Mouse (Mus musculus) liver, embryonic 14.5 days (tissue): Measurements from ENCODE around the gene Dlg2. TPM values are rescaled to one million over a fixed set of nuclear protein-coding genes. Genes with fewer than 3 reads are reported as not detected.
A peak's percentile ranks its signal among the peaks of the same experiment; 100 is the strongest.

Experiments used
- ATAC-seq: fragments of 200-750 bp; cut with Nextera tagmentation; 2 replicates; pipeline ENCODE4 v1.8.0; 2017; ENCODE audit warnings: moderate number of reproducible peaks, mild to moderate bottlenecking, moderate library complexity; ENCODE audit not compliant: insufficient read depth
- DNase-seq, 3 experiments: peaks; one replicate each; pipeline ENCODE4 v3.0.0-alpha.2; 2012 to 2013; ENCODE audit warnings: low read depth in 3 of 3, low spot score in 3 of 3
- H3K27ac ChIP-seq: fragments of 300-500 bp; sonication (generic); 2 replicates; pipeline ENCODE4 v1.5.1; 2014; ENCODE audit warnings: moderate library complexity, mild to moderate bottlenecking, control low read depth, inconsistent platforms
- H3K27me3 ChIP-seq: fragments of 300-500 bp; sonication (generic); 2 replicates; pipeline ENCODE4 v1.6.1; 2014; ENCODE audit warnings: mild to moderate bottlenecking, low read length, moderate library complexity; ENCODE audit not compliant: control insufficient read depth, insufficient read depth
- H3K36me3 ChIP-seq: fragments of 300-500 bp; sonication (generic); replicated peaks from 2 replicates; pipeline ENCODE4 v1.6.1; 2014; ENCODE audit warnings: low read depth; ENCODE audit not compliant: control insufficient read depth, insufficient read depth
- H3K4me1 ChIP-seq, 2 experiments: fragments of 200-500 bp in 1 of 2; fragments of 300-500 bp in 1 of 2; sonication (generic) in 1 of 2; replicated peaks; 2 replicates each; pipeline ENCODE4 v1.6.1; 2012 to 2014; ENCODE audit warnings: antibody characterized with exemption in 1 of 2, inconsistent platforms in 1 of 2, low read length in 1 of 2; ENCODE audit not compliant: control insufficient read depth in 2 of 2, insufficient read depth in 2 of 2
- H3K4me2 ChIP-seq: fragments of 300-500 bp; sonication (generic); 2 replicates; pipeline ENCODE4 v1.6.1; 2014; ENCODE audit warnings: low read depth, mild to moderate bottlenecking, control low read depth, moderate library complexity
- H3K4me3 ChIP-seq, 2 experiments: fragments of 200-500 bp in 1 of 2; fragments of 300-500 bp in 1 of 2; sonication (generic) in 1 of 2; 2 replicates each; pipeline ENCODE4 v1.5.1; 2012 to 2014; ENCODE audit warnings: low read depth in 2 of 2, low read length in 2 of 2, mild to moderate bottlenecking in 2 of 2, control low read depth in 1 of 2, inconsistent platforms in 1 of 2, moderate library complexity in 1 of 2; ENCODE audit not compliant: insufficient read depth in 1 of 2
- H3K9ac ChIP-seq: fragments of 300-500 bp; sonication (generic); replicated peaks from 2 replicates; pipeline ENCODE4 v1.6.1; 2014; ENCODE audit warnings: mild to moderate bottlenecking, control low read depth, moderate library complexity
- H3K9me3 ChIP-seq: fragments of 300-500 bp; sonication (generic); 2 replicates; pipeline ENCODE4 v1.6.1; 2016; ENCODE audit warnings: low read length, mixed read lengths; ENCODE audit not compliant: control insufficient read depth
- CTCF ChIP-seq: IDR thresholded peaks from 2 replicates; pipeline ENCODE4 v1.5.1; 2016; ENCODE audit warnings: antibody characterized with exemption, low read depth, control low read depth
- EP300 ChIP-seq: IDR thresholded peaks from 2 replicates; pipeline ENCODE4 v1.6.1; 2016; ENCODE audit warnings: antibody characterized with exemption, low read depth
- WGBS: fragments of 180-500 bp; shearing (Covaris S2); extraction: QIAGEN DNeasy Blood & Tissue Kit; methylation state at CpG from one replicate; pipeline ENCODE4 v1.1.7; 2014; ENCODE audit not compliant: insufficient replicate concordance; 5-methylcytosine and 5-hydroxymethylcytosine counted together
- polyA plus RNA-seq, 2 experiments: library from polyadenylated mRNA; depleted of rRNA in 1 of 2; stranded (reverse) in 1 of 2; unstranded in 1 of 2; fragments of >200 nt; fragmentation: Nextera tagmentation in 1 of 2; extraction: Ambion mirVana in 1 of 2; gene quantifications; 2 replicates each; pipeline versions ENCODE4 v1.2.1 to v1.2.3; 2012 to 2014

The Dlg2 gene
- polyA plus RNA-seq, 2 experiments = 0.33 to 0.44 TPM

- Histone ChIP-seq H3K27ac (no peak overlapping the region), H3K4me2 (no peak overlapping the region), H3K9me3 (no peaks in the 10 kb centered on the region), H3K27me3 (no peaks in the 10 kb centered on the region), H3K36me3 (no peaks in the 10 kb centered on the region), H3K4me1 (no peaks in the 10 kb centered on the region), H3K4me3 (no peak overlapping the region), H3K9ac (no peak overlapping the region)
- TF ChIP-seq EP300 (no peak), CTCF (no peak)
- DNase-seq (no peak), ATAC-seq (no peak)
- WGBS = 56% methylated on average over 5 of the region's 5 CpGs
Measured at GRCm38 (mm10) chr7:91443377-91443714, 966.9 kb downstream of the Dlg2 start.

DNA sequence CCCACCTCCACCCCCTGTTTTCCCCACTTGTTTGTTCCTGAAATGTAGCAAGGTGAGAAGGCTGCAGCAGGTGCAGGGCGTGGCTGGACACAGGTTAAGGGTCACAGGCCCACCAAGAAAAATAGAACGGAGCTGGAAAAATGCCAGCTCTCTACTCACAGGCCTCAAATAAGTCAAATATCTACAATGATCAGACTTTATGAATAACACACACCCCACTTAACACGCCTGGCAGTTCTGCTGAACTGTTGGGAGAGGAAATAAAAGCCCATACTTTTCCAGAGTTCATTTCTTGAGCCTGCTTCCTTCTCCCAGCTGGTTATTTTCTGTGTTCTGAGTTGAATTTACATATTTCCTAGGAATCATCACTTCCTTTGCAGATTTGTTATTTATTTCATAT, 967.4 kb downstream of the Dlg2 start:
- Histone ChIP-seq H3K4me2 (no peak overlapping the region), H3K27ac (no peak overlapping the region), H3K36me3 (no peaks in the 10 kb centered on the region), H3K9me3 (no peaks in the 10 kb centered on the region), H3K4me1 (no peaks in the 10 kb centered on the region), H3K9ac (no peak overlapping the region), H3K27me3 (no peaks in the 10 kb centered on the region), H3K4me3 (no peak overlapping the region)
- 43% methylated on average over 3 of the region's 3 CpGs for WGBS
- DNase-seq = no peak
- TF ChIP-seq EP300 (no peak), CTCF (no peak)
- no peak for ATAC-seq

GRCm38 (mm10) chr7:91444728-91445127, 968.3 kb downstream of the Dlg2 start:
- no peaks in the 10 kb centered on the region for H3K4me1 ChIP-seq
- TF ChIP-seq CTCF = no peak
- TF ChIP-seq EP300 = no peak
- no peak overlapping the region for H3K4me2 ChIP-seq
- H3K9ac ChIP-seq = no peak overlapping the region
- 53% methylated on average over 3 of the region's 3 CpGs for WGBS
- H3K27ac ChIP-seq = no peak overlapping the region
- no peaks in the 10 kb centered on the region for H3K36me3 ChIP-seq
- no peaks in the 10 kb centered on the region for H3K27me3 ChIP-seq
- no peak for ATAC-seq
- no peaks in the 10 kb centered on the region for H3K9me3 ChIP-seq
- no peak for DNase-seq
- H3K4me3 ChIP-seq = no peak overlapping the region

GRCm38 (mm10) chr7:91456796-91457195, 980.3 kb downstream of the Dlg2 start:
- ATAC-seq = no peak
- no peaks in the 10 kb centered on the region for H3K36me3 ChIP-seq
- no peaks in the 10 kb centered on the region for H3K9me3 ChIP-seq
- H3K4me1 ChIP-seq = no peaks in the 10 kb centered on the region
- no peak for DNase-seq
- no peak overlapping the region for H3K9ac ChIP-seq
- 6% methylated on average over 1 of the region's 1 CpGs for WGBS
- no peak overlapping the region for H3K4me3 ChIP-seq
- no peak overlapping the region for H3K27ac ChIP-seq
- H3K4me2 ChIP-seq = no peak overlapping the region
- TF ChIP-seq EP300 (no peak), CTCF (no peak)
- H3K27me3 ChIP-seq = no peaks in the 10 kb centered on the region

DNA sequence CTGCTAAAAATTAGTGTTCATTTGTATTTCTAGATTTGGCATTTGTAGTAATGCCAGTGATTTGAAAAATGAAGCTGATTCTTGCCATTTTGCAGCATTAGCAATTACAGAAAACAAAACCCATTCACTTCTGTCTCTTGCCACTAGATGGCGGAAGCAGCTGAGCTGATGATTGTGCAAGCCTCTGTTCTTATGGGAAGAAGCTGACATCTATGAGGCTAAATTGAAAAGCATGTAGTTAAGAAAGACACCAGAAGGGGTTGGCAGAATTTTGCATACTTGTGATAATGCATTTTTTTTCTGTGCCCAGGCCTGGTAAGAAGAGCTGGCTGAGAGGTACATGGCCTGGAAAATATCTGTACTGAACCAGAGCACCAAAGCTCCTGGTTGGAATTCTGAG, 980.7 kb downstream of the Dlg2 start:
- no peaks in the 10 kb centered on the region for H3K9me3 ChIP-seq
- TF ChIP-seq EP300 = no peak
- TF ChIP-seq CTCF = peak; percentile 69
- 0% methylated on average over 1 of the region's 1 CpGs for WGBS

More for the DNA sequence above, 980.7 kb downstream of the Dlg2 start:
- Histone ChIP-seq H3K4me1 (no peaks in the 10 kb centered on the region), H3K27ac (no peak overlapping the region), H3K36me3 (no peaks in the 10 kb centered on the region), H3K4me3 (no peak overlapping the region), H3K4me2 (no peak overlapping the region), H3K27me3 (no peaks in the 10 kb centered on the region), H3K9ac (no peak overlapping the region)
- ATAC-seq (no peak), DNase-seq (peak; percentile 7 to 10 (median 7))
